Mouse (Mus musculus): ENCODE results near the gene Tmem132a. TPM values are rescaled to one million over a fixed set of nuclear protein-coding genes. Genes with fewer than 3 reads are reported as not detected.

Tmem132a gene
- polyA plus RNA-seq, 1 experiment from 2014 or later, result 88.6 TPM

Other genes with a start within 250 kb of the Tmem132a start
- 2.9 and 3.9 TPM in 2 replicates for gene Vwce, start 235.7 kb downstream of the Tmem132a start, polyA plus RNA-seq (2015; fragmentation: Nextera tagmentation; extraction: Ambion mirVana)
- not detected in 2 replicates for gene Pga5, start 191.9 kb downstream of the Tmem132a start, polyA plus RNA-seq (2015; fragmentation: Nextera tagmentation; extraction: Ambion mirVana)
- 36.2 and 37.6 TPM in 2 replicates for gene Vps37c, start 181.2 kb downstream of the Tmem132a start, polyA plus RNA-seq (2015; fragmentation: Nextera tagmentation; extraction: Ambion mirVana)
- 0.19 and 0.31 TPM in 2 replicates for gene Cd5, start 130.9 kb downstream of the Tmem132a start, polyA plus RNA-seq (2015; fragmentation: Nextera tagmentation; extraction: Ambion mirVana)
- 0.13 TPM in 1 of 2 replicates, not detected in the other for gene Cd6, start 39.9 kb downstream of the Tmem132a start, polyA plus RNA-seq (2015; fragmentation: Nextera tagmentation; extraction: Ambion mirVana)
- 0.54 and 0.85 TPM in 2 replicates for gene Slc15a3, start 30.2 kb downstream of the Tmem132a start, polyA plus RNA-seq (2015; fragmentation: Nextera tagmentation; extraction: Ambion mirVana)
- 115 and 118 TPM in 2 replicates for gene Tmem109, start 12.1 kb upstream of the Tmem132a start, polyA plus RNA-seq (2015; fragmentation: Nextera tagmentation; extraction: Ambion mirVana)
- 47.6 and 51.3 TPM in 2 replicates for gene Prpf19, start 25.3 kb upstream of the Tmem132a start, polyA plus RNA-seq (2015; fragmentation: Nextera tagmentation; extraction: Ambion mirVana)
- not detected in 2 replicates for gene Zp1, start 50.7 kb upstream of the Tmem132a start, polyA plus RNA-seq (2015; fragmentation: Nextera tagmentation; extraction: Ambion mirVana)
- 0.10 TPM in 1 of 2 replicates, not detected in the other for gene Ptgdr2, start 67.2 kb upstream of the Tmem132a start, polyA plus RNA-seq (2015; fragmentation: Nextera tagmentation; extraction: Ambion mirVana)
- 32.2 and 33.5 TPM in 2 replicates for gene Ccdc86, start 79.3 kb upstream of the Tmem132a start, polyA plus RNA-seq (2015; fragmentation: Nextera tagmentation; extraction: Ambion mirVana)
- gene Ms4a10, start 104.7 kb upstream of the Tmem132a start, polyA plus RNA-seq (2015; fragmentation: Nextera tagmentation; extraction: Ambion mirVana), result not detected in 2 replicates
- gene Ms4a15, start 123.3 kb upstream of the Tmem132a start, polyA plus RNA-seq (2015; fragmentation: Nextera tagmentation; extraction: Ambion mirVana), result not detected in 2 replicates
- gene Ms4a18, start 148.1 kb upstream of the Tmem132a start, polyA plus RNA-seq (2015; fragmentation: Nextera tagmentation; extraction: Ambion mirVana), result not detected in 2 replicates
- gene Ms4a8a, start 211.2 kb upstream of the Tmem132a start, polyA plus RNA-seq (2015; fragmentation: Nextera tagmentation; extraction: Ambion mirVana), result not detected in 2 replicates

Data from kidney, embryonic 16.5 days (tissue).